Mouse (Mus musculus) stomach, embryonic 15.5 days (tissue): Measurements from ENCODE around the gene Rara. TPM values are rescaled to one million over a fixed set of nuclear protein-coding genes. Genes with fewer than 3 reads are reported as not detected.
"Not testable (repeated sequence)": the region's sequence is repeated elsewhere in the genome, so short reads cannot be mapped to it uniquely, and the experiment has no call there.

Experiments
- ATAC-seq: fragments of 200-750 bp; cut with Nextera tagmentation; 2 replicates; pipeline ENCODE4 v1.8.0; 2017; ENCODE audit warnings: low read depth, moderate number of reproducible peaks, moderate TSS enrichment; ENCODE audit not compliant: insufficient read depth, low FRiP score
- H3K27ac ChIP-seq: fragments of 300-500 bp; sonication (generic); 2 replicates; pipeline ENCODE4 v1.5.1; 2015; ENCODE audit warnings: mild to moderate bottlenecking, inconsistent platforms
- H3K27me3 ChIP-seq: fragments of 300-500 bp; sonication (generic); replicated peaks from 2 replicates; pipeline ENCODE4 v1.6.1; 2015; ENCODE audit warnings: inconsistent platforms
- H3K36me3 ChIP-seq: fragments of 300-500 bp; sonication (generic); 2 replicates; pipeline ENCODE4 v1.6.1; 2015; ENCODE audit warnings: inconsistent platforms
- H3K4me1 ChIP-seq: fragments of 300-500 bp; sonication (generic); 2 replicates; pipeline ENCODE4 v1.6.1; 2015; ENCODE audit warnings: inconsistent platforms
- H3K4me2 ChIP-seq: fragments of 300-500 bp; sonication (generic); 2 replicates; pipeline ENCODE4 v1.6.1; 2015; ENCODE audit warnings: mild to moderate bottlenecking, inconsistent platforms
- H3K4me3 ChIP-seq: fragments of 300-500 bp; sonication (generic); replicated peaks from 2 replicates; pipeline ENCODE4 v1.5.1; 2015; ENCODE audit warnings: inconsistent platforms
- H3K9ac ChIP-seq: fragments of 300-500 bp; sonication (generic); 2 replicates; pipeline ENCODE4 v1.6.1; 2015; ENCODE audit warnings: inconsistent platforms
- H3K9me3 ChIP-seq: fragments of 300-500 bp; sonication (generic); 2 replicates; pipeline ENCODE4 v1.6.1; 2016; ENCODE audit warnings: inconsistent platforms
- WGBS: fragments of 180-500 bp; shearing (Covaris S2); methylation state at CpG from one replicate; pipeline ENCODE4 v1.1.7; 2015; 5-methylcytosine and 5-hydroxymethylcytosine counted together
- polyA plus RNA-seq: library from polyadenylated mRNA; unstranded; fragments of >200 nt; fragmentation: Nextera tagmentation; extraction: Ambion mirVana; gene quantifications from 2 replicates; pipeline ENCODE4 v1.2.1, GENCODE M21; 2015

The Rara gene
- polyA plus RNA-seq, 1 experiment from 2014 or later, result 34.0 TPM

- Histone ChIP-seq H3K9me3 (no peaks in the 10 kb centered on the region), H3K27ac (peak within 1 kb of the TSS; percentile 94), H3K4me2 (peak within 1 kb of the TSS; percentile 82), H3K4me3 (peak within 1 kb of the TSS; percentile 63), H3K27me3 (no peaks in the 10 kb centered on the region), H3K9ac (peak within 1 kb of the TSS; percentile 50), H3K36me3 (peaks cover 11% of the 10 kb centered on the region; the same call in 1 of the 2 replicates), H3K4me1 (peaks cover 28% of the 10 kb centered on the region)
- under 1% methylated on average over 49 of the region's 49 CpGs for WGBS
- ATAC-seq, result peak; percentile 93
These were observed 20.0 kb upstream of the Rara start, which contains the start of gene Cdc6 for GRCm38 (mm10) chr11:98907437-98908173. Gene Cdc6, plus strand, starts transcription at chr11:98907801.

DNA sequence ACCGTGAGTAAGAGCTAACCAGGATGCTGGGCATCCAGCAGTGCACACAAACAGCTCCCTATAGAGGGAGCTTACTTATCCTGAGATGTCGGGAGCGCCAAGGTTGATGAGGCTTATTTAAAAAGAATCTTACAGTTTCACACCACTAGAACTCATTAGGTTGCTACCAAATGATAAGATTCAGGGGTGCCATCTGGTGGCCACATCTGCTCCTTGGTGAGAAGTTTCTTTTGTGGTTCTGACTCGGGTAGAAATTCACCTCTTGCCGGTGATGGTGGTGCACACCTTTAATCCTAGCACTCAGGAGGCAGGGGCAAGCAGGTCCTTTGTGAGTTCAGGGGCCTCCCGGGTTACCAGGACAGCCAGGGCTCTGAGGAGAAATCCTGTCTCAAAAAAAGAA, 18.0 kb upstream of the Rara start:
- no peaks in the 10 kb centered on the region for H3K27me3 ChIP-seq
- no peak overlapping the region for H3K9ac ChIP-seq
- no peaks in the 10 kb centered on the region for H3K9me3 ChIP-seq
- no peak overlapping the region for H3K27ac ChIP-seq
- peak overlapping the region; percentile 63 for H3K4me3 ChIP-seq
- H3K4me1 ChIP-seq, result peaks cover 30% of the 10 kb centered on the region
- WGBS, result 36% methylated on average over 6 of the region's 6 CpGs
- H3K4me2 ChIP-seq, result peak overlapping the region; percentile 82
- ATAC-seq, result no peak
- peaks cover 18% of the 10 kb centered on the region; the same call in 1 of the 2 replicates for H3K36me3 ChIP-seq

GRCm38 (mm10) chr11:98910415-98910814, 17.2 kb upstream of the Rara start:
- Histone ChIP-seq H3K9ac (no peak overlapping the region), H3K4me2 (no peak overlapping the region), H3K27me3 (no peaks in the 10 kb centered on the region), H3K4me1 (peaks cover 27% of the 10 kb centered on the region), H3K4me3 (no peak overlapping the region), H3K27ac (no peak overlapping the region), H3K9me3 (no peaks in the 10 kb centered on the region), H3K36me3 (peaks cover 24% of the 10 kb centered on the region; the same call in 1 of the 2 replicates)
- ATAC-seq, result no peak
- 81% methylated on average over 11 of the region's 11 CpGs for WGBS

GRCm38 (mm10) chr11:98911498-98911897, 16.1 kb upstream of the Rara start:
- H3K4me3 ChIP-seq, result no peak overlapping the region
- H3K9ac ChIP-seq, result no peak overlapping the region
- H3K36me3 ChIP-seq, result peaks cover 28% of the 10 kb centered on the region; the same call in 1 of the 2 replicates
- WGBS, result 79% methylated on average over 5 of the region's 5 CpGs
- H3K4me1 ChIP-seq, result peaks cover 23% of the 10 kb centered on the region
- no peak overlapping the region for H3K27ac ChIP-seq
- no peak overlapping the region for H3K4me2 ChIP-seq
- no peaks in the 10 kb centered on the region for H3K27me3 ChIP-seq
- ATAC-seq, result no peak
- H3K9me3 ChIP-seq, result no peaks in the 10 kb centered on the region

DNA sequence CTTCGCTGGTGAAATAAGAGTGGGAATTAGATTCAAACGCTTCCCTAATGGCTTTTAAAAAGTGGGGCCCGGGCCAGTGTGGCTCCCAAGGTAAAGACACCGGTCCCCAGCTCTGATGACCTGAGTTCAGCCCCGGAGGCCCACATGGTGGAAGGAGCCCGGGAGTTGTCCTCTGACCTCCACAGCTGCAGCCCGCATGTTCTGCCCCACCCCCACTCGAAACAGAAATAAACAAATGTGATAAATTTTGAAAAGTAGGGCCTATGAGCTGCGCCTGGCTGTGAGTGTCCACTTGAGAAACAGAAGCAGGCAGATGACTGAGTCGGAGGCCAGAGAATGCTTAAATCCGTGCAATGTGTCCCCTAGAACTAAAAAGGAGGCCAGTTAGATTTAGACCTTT, 13.4 kb upstream of the Rara start:
- peak overlapping the region; percentile 11; the same call in 1 of the 2 replicates for H3K27ac ChIP-seq
- H3K4me1 ChIP-seq, result peaks cover 24% of the 10 kb centered on the region
- no peaks in the 10 kb centered on the region for H3K9me3 ChIP-seq
- ATAC-seq, result no peak
- no peak overlapping the region for H3K4me3 ChIP-seq
- H3K4me2 ChIP-seq, result no peak overlapping the region
- H3K9ac ChIP-seq, result no peak overlapping the region
- WGBS, result 43% methylated on average over 11 of the region's 11 CpGs
- H3K27me3 ChIP-seq, result no peaks in the 10 kb centered on the region
- H3K36me3 ChIP-seq, result peaks cover 39% of the 10 kb centered on the region; the same call in 1 of the 2 replicates

GRCm38 (mm10) chr11:98916376-98916775, 11.2 kb upstream of the Rara start:
- H3K4me1 ChIP-seq, result peaks cover 14% of the 10 kb centered on the region; the same call in 1 of the 2 replicates
- H3K27ac ChIP-seq, H3K4me3 ChIP-seq, H3K4me2 ChIP-seq, ATAC-seq, H3K9me3 ChIP-seq, H3K9ac ChIP-seq, H3K27me3 ChIP-seq: not testable (repeated sequence)
- peaks cover 38% of the 10 kb centered on the region for H3K36me3 ChIP-seq
- WGBS, result 97% methylated on average over 3 of the region's 3 CpGs

GRCm38 (mm10) chr11:98917428-98918005, 10.1 kb upstream of the Rara start:
- WGBS, result 61% methylated on average over 13 of the region's 13 CpGs
- Histone ChIP-seq H3K27me3 (no peaks in the 10 kb centered on the region), H3K9ac (no peak overlapping the region), H3K4me1 (peaks cover 18% of the 10 kb centered on the region; the same call in 1 of the 2 replicates), H3K4me3 (no peak overlapping the region), H3K36me3 (peaks cover 33% of the 10 kb centered on the region), H3K9me3 (no peaks in the 10 kb centered on the region), H3K27ac (0 out of 2 replicates have a peak overlapping the region, but pooled peaks have one; percentile 53), H3K4me2 (no peak overlapping the region)
- no peak for ATAC-seq

DNA sequence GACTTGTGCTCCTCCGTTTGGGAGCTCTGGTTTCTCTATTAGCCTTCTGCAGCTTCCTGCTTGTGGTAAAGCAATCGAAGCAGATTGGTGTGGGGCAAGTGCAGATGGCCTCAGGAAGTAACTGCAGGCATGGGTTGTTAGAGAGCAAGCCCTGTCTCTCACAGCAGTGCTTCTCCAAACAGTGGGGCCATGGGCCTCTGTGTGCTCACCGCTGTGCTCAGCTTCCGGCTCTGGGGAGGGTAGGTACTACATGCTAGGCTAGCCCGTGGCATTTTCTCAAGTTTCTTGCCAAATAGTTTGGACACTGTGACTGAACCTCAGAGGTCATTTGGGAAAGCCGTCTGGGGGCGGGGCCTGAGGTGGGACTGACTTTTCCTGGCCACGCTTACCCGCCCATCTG, 9.4 kb upstream of the Rara start:
- no peak for ATAC-seq
- H3K27me3 ChIP-seq, result no peaks in the 10 kb centered on the region
- WGBS, result 63% methylated on average over 9 of the region's 9 CpGs
- no peak overlapping the region for H3K4me2 ChIP-seq
- no peak overlapping the region for H3K9ac ChIP-seq
- H3K27ac ChIP-seq, result peak overlapping the region; percentile 53; the same call in 1 of the 2 replicates
- H3K4me3 ChIP-seq, result no peak overlapping the region
- H3K9me3 ChIP-seq, result no peaks in the 10 kb centered on the region
- H3K36me3 ChIP-seq, result peaks cover 28% of the 10 kb centered on the region
- H3K4me1 ChIP-seq, result peaks cover 21% of the 10 kb centered on the region; the same call in 1 of the 2 replicates

DNA sequence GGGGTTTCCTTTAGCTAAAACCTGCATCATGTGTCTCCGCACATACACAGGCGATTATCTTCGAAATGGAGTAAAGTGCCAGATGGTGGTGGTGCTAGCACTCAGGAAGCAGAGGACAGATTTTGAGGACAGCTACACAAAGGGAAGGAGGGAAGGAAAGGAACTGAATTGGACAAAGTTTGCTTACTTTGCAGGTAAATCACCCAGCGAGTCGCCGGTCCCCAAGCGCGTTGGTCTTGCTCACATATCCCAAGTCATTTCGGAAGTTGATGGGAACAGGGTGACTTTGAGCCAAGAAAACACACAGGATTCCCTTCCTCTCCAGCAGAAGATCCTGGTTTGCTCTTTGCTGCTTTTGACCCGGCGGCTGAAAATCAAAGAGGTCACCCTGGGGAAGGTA, 8.6 kb upstream of the Rara start:
- Histone ChIP-seq H3K4me3 (no peak overlapping the region), H3K27ac (0 out of 2 replicates have a peak overlapping the region, but pooled peaks have one; percentile 53), H3K36me3 (peaks cover 27% of the 10 kb centered on the region), H3K4me1 (peaks cover 25% of the 10 kb centered on the region), H3K27me3 (no peaks in the 10 kb centered on the region), H3K4me2 (no peak overlapping the region), H3K9ac (no peak overlapping the region), H3K9me3 (no peaks in the 10 kb centered on the region)
- ATAC-seq, result no peak
- WGBS, result 94% methylated on average over 11 of the region's 11 CpGs

DNA sequence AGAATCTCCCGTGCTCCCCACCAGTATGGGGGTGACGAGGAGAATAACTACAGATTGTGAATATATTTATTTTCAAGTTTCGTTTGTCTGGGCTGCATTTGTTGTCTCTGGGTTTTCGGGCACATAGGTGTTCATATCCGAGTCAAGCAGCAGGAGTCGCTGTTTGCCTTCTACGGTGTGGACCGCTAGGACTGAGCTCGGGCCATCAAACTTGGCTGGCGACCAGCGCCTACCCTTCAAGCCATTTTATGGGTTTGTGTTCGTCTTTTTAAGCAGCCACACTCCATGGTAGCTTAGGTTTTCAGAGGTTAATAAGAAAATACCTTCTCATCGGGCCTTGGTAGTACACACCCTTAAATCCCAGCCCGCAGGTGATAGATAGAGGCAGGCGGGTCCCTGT, 5.8 kb upstream of the Rara start:
- not testable (repeated sequence) for H3K9ac ChIP-seq
- WGBS, result 46% methylated on average over 15 of the region's 15 CpGs

DNA sequence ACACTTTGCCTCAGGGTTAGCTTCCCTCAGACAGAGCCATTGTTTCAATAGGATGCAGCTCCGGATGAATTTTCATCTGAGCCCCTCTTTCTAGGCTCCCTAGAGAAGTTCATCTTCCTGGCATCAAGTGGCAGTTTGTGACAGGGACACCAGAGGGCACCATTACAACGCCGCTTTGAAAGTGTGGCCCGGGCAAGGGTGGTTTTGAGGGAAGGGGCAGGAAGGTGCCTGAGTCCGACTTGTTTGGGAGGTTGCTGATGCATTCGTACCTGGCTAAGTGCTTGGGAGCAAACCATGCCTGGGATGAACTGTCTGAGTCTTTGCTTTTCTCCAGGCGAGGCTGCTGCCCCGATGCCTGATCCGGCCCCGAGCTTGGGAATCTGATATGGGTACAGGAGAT, 5.3 kb upstream of the Rara start:
- H3K4me1 ChIP-seq, result peaks cover 50% of the 10 kb centered on the region
- H3K4me2 ChIP-seq, ATAC-seq, H3K27me3 ChIP-seq, H3K9me3 ChIP-seq, H3K9ac ChIP-seq, H3K4me3 ChIP-seq: not testable (repeated sequence)
- peak overlapping the region; percentile 83 for H3K27ac ChIP-seq
- peaks cover 15% of the 10 kb centered on the region for H3K36me3 ChIP-seq
- 43% methylated on average over 10 of the region's 10 CpGs for WGBS

More for the DNA sequence above, 5.8 kb upstream of the Rara start:
- H3K4me2 ChIP-seq, H3K9me3 ChIP-seq, H3K27me3 ChIP-seq, ATAC-seq, H3K4me3 ChIP-seq: not testable (repeated sequence)
- Histone ChIP-seq H3K4me1 (peaks cover 49% of the 10 kb centered on the region), H3K27ac (0 out of 2 replicates have a peak overlapping the region, but pooled peaks have one; percentile 83), H3K36me3 (peaks cover 17% of the 10 kb centered on the region)
